Mouse (Mus musculus) C2C12 (cell line): ENCODE results near the gene Uhrf1bp1.

ENCODE experiments used
- CTCF ChIP-seq: IDR thresholded peaks from one replicate; pipeline ENCODE4 v1.5.1; 2011; ENCODE audit not compliant: control insufficient read depth, insufficient read depth, insufficient read length
- MYOD1 ChIP-seq: IDR thresholded peaks from one replicate; pipeline ENCODE4 v1.6.1; 2011; ENCODE audit warnings: low read depth; ENCODE audit not compliant: control insufficient read depth, insufficient read length

GRCm38 (mm10) chr17:27908888-27909621, 52.8 kb downstream of the Uhrf1bp1 start, which contains the start of gene Anks1:
- no peak for TF ChIP-seq CTCF
- TF ChIP-seq MYOD1, result no peak
